12 mouse cellular contexts compared by ENCODE assay signal in genomic region chr14:101915867-101916266, GRCm38 (mm10).
"Had no signal": no experiment of that assay in that cellular context is flagged by ENCODE, and none has a peak within 500 bp of the region (broad histone marks: within the 10 kb centered on the region; RNA-seq: fewer than 3 reads in every experiment).

No protein-coding gene starts in this region.

- H3K4me2 ChIP-seq: limb, embryonic 13.5 days; neural tube, embryonic 13.5 days had no signal

- H3K9me3 ChIP-seq: limb, embryonic 13.5 days; midbrain, embryonic 10.5 days; neural tube, embryonic 13.5 days had no signal

- H3K9ac ChIP-seq: limb, embryonic 13.5 days; liver, embryonic 14.5 days; neural tube, embryonic 13.5 days had no signal

- H3K27ac ChIP-seq: limb, embryonic 13.5 days; liver, embryonic 14.5 days; midbrain, embryonic 10.5 days; neural tube, embryonic 13.5 days had no signal

- H3K27me3 ChIP-seq: limb, embryonic 13.5 days; neural tube, embryonic 13.5 days had no signal

- ATAC-seq: midbrain, embryonic 16.5 days had no signal

- H3K4me1 ChIP-seq: limb, embryonic 13.5 days; midbrain, embryonic 10.5 days; neural tube, embryonic 13.5 days had no signal

- H3K36me3 ChIP-seq: midbrain, embryonic 10.5 days; neural tube, embryonic 13.5 days had no signal

- H3K4me3 ChIP-seq: limb, embryonic 13.5 days; midbrain, embryonic 10.5 days; neural tube, embryonic 13.5 days had no signal

- DNase-seq: kidney, postnatal 10 days; left cerebral cortex, postnatal 4 days; lung, adult 18-20 months; lung, postnatal 10 days; lung, postnatal 4 days; right cerebral cortex, postnatal 14 days; thymus, postnatal 36 days had no signal
